Mouse (Mus musculus) hindbrain, embryonic 16.5 days (tissue): Measurements from ENCODE around the gene Sema3b. TPM values are rescaled to one million over a fixed set of nuclear protein-coding genes. Genes with fewer than 3 reads are reported as not detected.
A peak's percentile ranks its signal among the peaks of the same experiment; 100 is the strongest.

ENCODE experiments used
- ATAC-seq: fragments of 200-750 bp; cut with Nextera tagmentation; 2 replicates; pipeline ENCODE4 v1.8.0; 2017; ENCODE audit warnings: moderate TSS enrichment, moderate library complexity
- H3K27ac ChIP-seq: fragments of 300-500 bp; sonication (generic); 2 replicates; pipeline ENCODE4 v1.5.1; 2014; ENCODE audit warnings: low read depth, mild to moderate bottlenecking, control low read depth, low read length, moderate library complexity
- H3K27me3 ChIP-seq: fragments of 300-500 bp; sonication (generic); replicated peaks from 2 replicates; pipeline ENCODE4 v1.6.1; 2014; ENCODE audit warnings: low read length; ENCODE audit not compliant: control insufficient read depth, insufficient read depth
- H3K36me3 ChIP-seq: fragments of 300-500 bp; sonication (generic); 2 replicates; pipeline ENCODE4 v1.6.1; 2014; ENCODE audit warnings: mild to moderate bottlenecking, low read length, moderate library complexity, mixed read lengths; ENCODE audit not compliant: control insufficient read depth, insufficient read depth
- H3K4me1 ChIP-seq: fragments of 300-500 bp; sonication (generic); 2 replicates; pipeline ENCODE4 v1.6.1; 2014; ENCODE audit warnings: low read depth, low read length; ENCODE audit not compliant: control insufficient read depth, insufficient read depth
- H3K4me2 ChIP-seq: fragments of 300-500 bp; sonication (generic); 2 replicates; pipeline ENCODE4 v1.6.1; 2014; ENCODE audit warnings: mild to moderate bottlenecking, low read length, control low read depth, moderate library complexity
- H3K4me3 ChIP-seq: fragments of 300-500 bp; sonication (generic); 2 replicates; pipeline ENCODE4 v1.5.1; 2014; ENCODE audit warnings: mild to moderate bottlenecking, low read length, control low read depth, moderate library complexity
- H3K9ac ChIP-seq: fragments of 300-500 bp; sonication (generic); 2 replicates; pipeline ENCODE4 v1.6.1; 2014; ENCODE audit warnings: low read depth, mild to moderate bottlenecking, control low read depth, low read length, moderate library complexity
- H3K9me3 ChIP-seq: fragments of 300-500 bp; sonication (generic); 2 replicates; pipeline ENCODE4 v1.6.1; 2014; ENCODE audit warnings: mild to moderate bottlenecking, low read length, moderate library complexity; ENCODE audit not compliant: control insufficient read depth
- WGBS: fragments of 180-500 bp; shearing (Covaris S2); extraction: QIAGEN DNeasy Blood & Tissue Kit; methylation state at CpG from one replicate; pipeline ENCODE4 v1.1.7; 2014; 5-methylcytosine and 5-hydroxymethylcytosine counted together
- polyA plus RNA-seq: library from polyadenylated mRNA; unstranded; fragments of >200 nt; fragmentation: Nextera tagmentation; extraction: Ambion mirVana; gene quantifications from 2 replicates; pipeline ENCODE4 v1.2.1, GENCODE M21; 2015

Sema3b gene
- polyA plus RNA-seq, 1 experiment from 2014 or later, result 7.0 TPM

- Histone ChIP-seq H3K4me2 (no peak overlapping the region), H3K4me3 (no peak overlapping the region), H3K9me3 (no peaks in the 10 kb centered on the region), H3K27me3 (no peaks in the 10 kb centered on the region), H3K27ac (no peak overlapping the region), H3K36me3 (peaks cover 21% of the 10 kb centered on the region), H3K9ac (no peak overlapping the region), H3K4me1 (peaks cover 10% of the 10 kb centered on the region)
- no peak for ATAC-seq
- 93% methylated on average over 25 of the region's 25 CpGs for WGBS
Measured at GRCm38 (mm10) chr9:107590058-107590772, 18.8 kb downstream of the Sema3b start.

- Histone ChIP-seq H3K4me2 (peak overlapping the region; percentile 71), H3K4me1 (peaks cover 8% of the 10 kb centered on the region), H3K9ac (peak overlapping the region; percentile 73), H3K4me3 (peak overlapping the region; percentile 70), H3K9me3 (no peaks in the 10 kb centered on the region), H3K27ac (no peak overlapping the region), H3K36me3 (peaks cover 18% of the 10 kb centered on the region), H3K27me3 (no peaks in the 10 kb centered on the region)
- 6% methylated on average over 33 of the region's 33 CpGs for WGBS
- no peak; the same call in 1 of the 2 replicates for ATAC-seq
Measured at GRCm38 (mm10) chr9:107587833-107588639, 21.0 kb downstream of the Sema3b start.

DNA sequence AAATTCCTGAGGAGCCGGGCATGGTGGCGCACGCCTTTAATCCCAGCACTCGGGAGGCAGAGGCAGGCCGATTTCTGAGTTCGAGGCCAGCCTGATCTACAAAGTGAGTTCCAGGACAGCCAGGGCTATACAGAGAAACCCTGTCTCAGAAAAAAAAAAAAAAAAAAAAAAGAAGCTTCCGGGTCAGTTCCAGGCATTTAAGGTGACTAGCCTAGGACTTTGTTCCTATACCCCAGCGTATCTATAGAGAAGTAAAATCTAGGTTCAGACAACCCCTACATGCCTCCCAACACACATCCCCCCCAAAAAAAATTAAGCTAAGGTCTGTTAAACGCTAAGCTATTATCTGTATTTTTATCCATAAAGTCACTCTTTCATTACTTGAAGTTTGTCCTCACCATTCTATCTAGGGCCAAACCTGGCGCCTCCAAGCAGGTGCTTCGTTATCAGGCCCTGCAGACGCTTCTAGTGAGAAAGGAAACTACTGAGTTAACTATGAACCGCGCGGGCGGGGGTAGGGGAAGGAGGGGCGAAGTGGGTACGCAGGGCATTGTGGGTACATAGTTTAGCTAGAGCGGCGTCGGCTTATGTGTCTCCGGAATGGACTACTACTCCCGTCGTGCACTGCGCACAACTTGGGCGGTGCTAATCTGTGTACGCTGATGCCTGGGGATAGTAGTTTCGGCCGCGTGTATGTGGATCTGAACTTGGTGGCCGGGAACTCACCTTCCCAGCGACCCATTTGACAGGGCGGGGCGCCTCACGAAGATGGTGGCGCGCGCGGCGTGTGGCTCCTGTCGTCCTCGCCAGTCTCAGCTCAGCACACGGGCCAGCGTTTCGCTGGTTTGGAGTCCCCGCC is 21.8 kb downstream of the Sema3b start, which contains the start of gene Ifrd2:
Gene Ifrd2 (plus strand): TSS at position 669 of the 859 bp plus-strand sequence.
- no peaks in the 10 kb centered on the region for H3K9me3 ChIP-seq
- peaks cover 17% of the 10 kb centered on the region for H3K36me3 ChIP-seq
- peak within 1 kb of the TSS; percentile 70 for H3K4me3 ChIP-seq
- H3K4me2 ChIP-seq, result peak within 1 kb of the TSS; percentile 71
- ATAC-seq, result peak; percentile 98
- H3K9ac ChIP-seq, result peak within 1 kb of the TSS; percentile 73
- no peaks in the 10 kb centered on the region for H3K27me3 ChIP-seq
- peaks cover 6% of the 10 kb centered on the region for H3K4me1 ChIP-seq
- H3K27ac ChIP-seq, result no peak within 1 kb of the TSS
- 14% methylated on average over 46 of the region's 46 CpGs for WGBS

GRCm38 (mm10) chr9:107586504-107586903 is 22.5 kb downstream of the Sema3b start:
- Histone ChIP-seq H3K27me3 (no peaks in the 10 kb centered on the region), H3K9ac (no peak overlapping the region), H3K4me1 (peaks cover 10% of the 10 kb centered on the region), H3K36me3 (peaks cover 12% of the 10 kb centered on the region), H3K4me3 (no peak overlapping the region), H3K4me2 (no peak overlapping the region), H3K27ac (no peak overlapping the region), H3K9me3 (no peaks in the 10 kb centered on the region)
- ATAC-seq, result no peak
- 97% methylated on average over 5 of the region's 5 CpGs for WGBS

- no peaks in the 10 kb centered on the region for H3K36me3 ChIP-seq
- H3K9me3 ChIP-seq, result no peaks in the 10 kb centered on the region
- H3K4me2 ChIP-seq, result no peak overlapping the region
- WGBS, result 92% methylated on average over 14 of the region's 14 CpGs
- no peak for ATAC-seq
- no peak overlapping the region for H3K4me3 ChIP-seq
- H3K27me3 ChIP-seq, result no peaks in the 10 kb centered on the region
- H3K27ac ChIP-seq, result no peak overlapping the region
- peaks cover 27% of the 10 kb centered on the region for H3K4me1 ChIP-seq
- H3K9ac ChIP-seq, result no peak overlapping the region
Measured at GRCm38 (mm10) chr9:107583174-107583573, 25.9 kb downstream of the Sema3b start.

DNA sequence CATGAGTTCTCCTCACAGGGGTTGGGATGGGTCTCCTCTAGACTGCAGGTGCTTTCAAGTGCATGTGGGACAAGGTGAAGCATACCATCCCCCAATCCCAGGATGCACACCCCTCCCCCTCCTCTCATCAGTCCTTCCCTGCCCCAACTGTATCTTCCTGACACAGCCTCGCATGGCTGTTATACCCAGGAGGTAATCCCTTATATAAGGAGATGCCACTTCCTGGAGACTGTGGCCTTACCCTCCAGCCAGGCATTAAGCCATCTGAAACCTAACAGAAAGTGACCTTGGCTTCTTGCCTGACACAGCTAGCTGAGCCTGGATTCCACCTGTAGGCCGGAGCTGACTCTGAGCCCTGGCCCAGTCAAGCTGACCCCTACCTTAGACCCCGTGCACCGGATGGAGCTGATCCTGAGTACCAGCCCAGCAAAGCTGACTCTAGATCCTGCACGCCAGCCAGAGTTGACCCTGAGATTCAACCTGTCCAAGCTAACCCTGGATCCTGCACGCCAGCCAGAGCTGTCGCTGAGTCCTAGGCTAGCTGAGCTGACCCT is 26.4 kb downstream of the Sema3b start:
- no peaks in the 10 kb centered on the region for H3K27me3 ChIP-seq
- H3K9ac ChIP-seq, result no peak overlapping the region
- H3K27ac ChIP-seq, result no peak overlapping the region
- no peak overlapping the region for H3K4me3 ChIP-seq
- 82% methylated on average over 7 of the region's 7 CpGs for WGBS
- no peaks in the 10 kb centered on the region for H3K36me3 ChIP-seq
- no peak for ATAC-seq
- H3K9me3 ChIP-seq, result no peaks in the 10 kb centered on the region
- no peak overlapping the region for H3K4me2 ChIP-seq
- peaks cover 24% of the 10 kb centered on the region for H3K4me1 ChIP-seq

- ATAC-seq, result no peak
- no peak overlapping the region; the same call in 1 of the 2 replicates for H3K9ac ChIP-seq
Measured at GRCm38 (mm10) chr9:107581584-107581983, 27.4 kb downstream of the Sema3b start.

GRCm38 (mm10) chr9:107580501-107581317 is 28.3 kb downstream of the Sema3b start, which contains the start of gene Hyal3:
TSS of gene Hyal3 (plus strand) at chr9:107580818.
- Histone ChIP-seq H3K27me3 (no peaks in the 10 kb centered on the region), H3K4me3 (peak within 1 kb of the TSS; percentile 71), H3K9ac (peak within 1 kb of the TSS; percentile 77), H3K36me3 (no peaks in the 10 kb centered on the region), H3K27ac (peak within 1 kb of the TSS; percentile 85), H3K4me1 (peaks cover 28% of the 10 kb centered on the region), H3K9me3 (no peaks in the 10 kb centered on the region), H3K4me2 (peak within 1 kb of the TSS; percentile 87)
- ATAC-seq, result peak; percentile 81
- WGBS, result under 1% methylated on average over 32 of the region's 32 CpGs

More at GRCm38 (mm10) chr9:107581584-107581983, 27.4 kb downstream of the Sema3b start:
- Histone ChIP-seq H3K36me3 (no peaks in the 10 kb centered on the region), H3K4me3 (peak overlapping the region; percentile 71), H3K4me2 (peak overlapping the region; percentile 87), H3K27me3 (no peaks in the 10 kb centered on the region), H3K27ac (no peak overlapping the region), H3K9me3 (no peaks in the 10 kb centered on the region), H3K4me1 (peaks cover 28% of the 10 kb centered on the region)
- 68% methylated on average over 4 of the region's 4 CpGs for WGBS
